Mouse (Mus musculus) liver, embryonic 14.5 days (tissue): ENCODE results near the gene Spp2. TPM values are rescaled to one million over a fixed set of nuclear protein-coding genes. Genes with fewer than 3 reads are reported as not detected.
A peak's percentile ranks its signal among the peaks of the same experiment; 100 is the strongest.

ENCODE experiments used
- ATAC-seq: fragments of 200-750 bp; cut with Nextera tagmentation; 2 replicates; pipeline ENCODE4 v1.8.0; 2017; ENCODE audit warnings: moderate number of reproducible peaks, mild to moderate bottlenecking, moderate library complexity; ENCODE audit not compliant: insufficient read depth
- DNase-seq, 3 experiments: peaks; one replicate each; pipeline ENCODE4 v3.0.0-alpha.2; 2012 to 2013; ENCODE audit warnings: low read depth in 3 of 3, low spot score in 3 of 3
- H3K27ac ChIP-seq: fragments of 300-500 bp; sonication (generic); 2 replicates; pipeline ENCODE4 v1.5.1; 2014; ENCODE audit warnings: moderate library complexity, mild to moderate bottlenecking, control low read depth, inconsistent platforms
- H3K27me3 ChIP-seq: fragments of 300-500 bp; sonication (generic); 2 replicates; pipeline ENCODE4 v1.6.1; 2014; ENCODE audit warnings: mild to moderate bottlenecking, low read length, moderate library complexity; ENCODE audit not compliant: control insufficient read depth, insufficient read depth
- H3K36me3 ChIP-seq: fragments of 300-500 bp; sonication (generic); replicated peaks from 2 replicates; pipeline ENCODE4 v1.6.1; 2014; ENCODE audit warnings: low read depth; ENCODE audit not compliant: control insufficient read depth, insufficient read depth
- H3K4me1 ChIP-seq, 2 experiments: fragments of 200-500 bp in 1 of 2; fragments of 300-500 bp in 1 of 2; sonication (generic) in 1 of 2; replicated peaks; 2 replicates each; pipeline ENCODE4 v1.6.1; 2012 to 2014; ENCODE audit warnings: antibody characterized with exemption in 1 of 2, inconsistent platforms in 1 of 2, low read length in 1 of 2; ENCODE audit not compliant: control insufficient read depth in 2 of 2, insufficient read depth in 2 of 2
- H3K4me2 ChIP-seq: fragments of 300-500 bp; sonication (generic); 2 replicates; pipeline ENCODE4 v1.6.1; 2014; ENCODE audit warnings: low read depth, mild to moderate bottlenecking, control low read depth, moderate library complexity
- H3K4me3 ChIP-seq, 2 experiments: fragments of 200-500 bp in 1 of 2; fragments of 300-500 bp in 1 of 2; sonication (generic) in 1 of 2; 2 replicates each; pipeline ENCODE4 v1.5.1; 2012 to 2014; ENCODE audit warnings: low read depth in 2 of 2, low read length in 2 of 2, mild to moderate bottlenecking in 2 of 2, control low read depth in 1 of 2, inconsistent platforms in 1 of 2, moderate library complexity in 1 of 2; ENCODE audit not compliant: insufficient read depth in 1 of 2
- H3K9ac ChIP-seq: fragments of 300-500 bp; sonication (generic); replicated peaks from 2 replicates; pipeline ENCODE4 v1.6.1; 2014; ENCODE audit warnings: mild to moderate bottlenecking, control low read depth, moderate library complexity
- H3K9me3 ChIP-seq: fragments of 300-500 bp; sonication (generic); 2 replicates; pipeline ENCODE4 v1.6.1; 2016; ENCODE audit warnings: low read length, mixed read lengths; ENCODE audit not compliant: control insufficient read depth
- CTCF ChIP-seq: IDR thresholded peaks from 2 replicates; pipeline ENCODE4 v1.5.1; 2016; ENCODE audit warnings: antibody characterized with exemption, low read depth, control low read depth
- EP300 ChIP-seq: IDR thresholded peaks from 2 replicates; pipeline ENCODE4 v1.6.1; 2016; ENCODE audit warnings: antibody characterized with exemption, low read depth
- WGBS: fragments of 180-500 bp; shearing (Covaris S2); extraction: QIAGEN DNeasy Blood & Tissue Kit; methylation state at CpG from one replicate; pipeline ENCODE4 v1.1.7; 2014; ENCODE audit not compliant: insufficient replicate concordance; 5-methylcytosine and 5-hydroxymethylcytosine counted together
- polyA plus RNA-seq, 2 experiments: library from polyadenylated mRNA; depleted of rRNA in 1 of 2; stranded (reverse) in 1 of 2; unstranded in 1 of 2; fragments of >200 nt; fragmentation: Nextera tagmentation in 1 of 2; extraction: Ambion mirVana in 1 of 2; gene quantifications; 2 replicates each; pipeline versions ENCODE4 v1.2.1 to v1.2.3; 2012 to 2014

Gene Spp2
- polyA plus RNA-seq, 2 experiments: 168 to 329 TPM

DNA sequence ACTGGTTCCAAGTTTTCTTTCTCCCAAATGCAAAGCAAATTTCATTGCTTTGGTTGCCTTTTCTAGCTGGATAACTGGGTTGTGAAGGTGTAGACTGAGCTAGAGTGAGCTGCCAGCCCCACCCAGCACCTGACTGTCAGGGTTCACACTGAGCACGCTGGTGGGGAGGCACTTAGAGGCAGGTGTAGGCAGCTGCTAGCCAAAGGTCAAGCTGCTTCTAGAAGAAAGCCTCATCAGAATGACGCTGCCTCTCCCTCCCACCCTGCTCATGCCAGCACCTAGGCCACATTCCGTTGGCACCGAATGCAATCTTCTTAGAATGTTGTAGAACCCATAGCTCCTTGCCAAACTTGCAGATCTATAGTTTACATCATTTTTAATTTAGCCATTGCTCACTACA, 1.6 kb downstream of the Spp2 start:
- peak overlapping the region in 1 of 2 experiments; percentile 25; a peak in 3 of 4 replicates for H3K4me3 ChIP-seq
- DNase-seq (no peak), ATAC-seq (no peak)
- H3K4me2 ChIP-seq: peak overlapping the region; percentile 46
- H3K36me3 ChIP-seq: no peaks in the 10 kb centered on the region
- H3K27ac ChIP-seq: no peak overlapping the region
- H3K9me3 ChIP-seq: no peaks in the 10 kb centered on the region
- TF ChIP-seq CTCF: no peak
- no peak for TF ChIP-seq EP300
- peaks cover 0 to 8% of the 10 kb centered on the region in 2 experiments; a peak in 2 of 4 replicates for H3K4me1 ChIP-seq
- no peak overlapping the region for H3K9ac ChIP-seq
- H3K27me3 ChIP-seq: no peaks in the 10 kb centered on the region
- WGBS: 58% methylated on average over 4 of the region's 4 CpGs

DNA sequence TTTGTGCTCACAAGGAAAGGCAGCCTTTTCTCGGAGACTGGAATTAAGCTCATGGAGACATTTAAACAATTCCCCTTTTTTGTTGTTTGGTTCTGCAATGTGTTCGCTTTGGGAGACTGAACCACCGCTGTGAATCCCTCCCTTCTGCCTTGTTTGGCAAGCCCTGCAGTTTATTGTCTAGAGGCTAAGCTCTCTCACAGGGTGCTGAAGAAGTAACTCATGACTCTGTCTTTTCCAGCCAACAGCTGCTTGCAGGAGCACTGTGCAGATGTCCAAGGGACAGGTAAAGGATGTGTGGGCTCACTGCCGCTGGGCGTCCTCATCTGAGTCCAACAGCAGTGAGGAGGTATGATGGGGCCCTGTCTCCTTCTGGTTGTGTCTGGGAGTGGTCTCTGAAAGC, 5.3 kb downstream of the Spp2 start:
- H3K4me3 ChIP-seq: no peak overlapping the region
- no peaks in the 10 kb centered on the region for H3K9me3 ChIP-seq
- no peak for ATAC-seq
- DNase-seq: no peak
- no peak overlapping the region for H3K9ac ChIP-seq
- 72% methylated on average over 5 of the region's 5 CpGs for WGBS
- no peak for TF ChIP-seq EP300
- no peak for TF ChIP-seq CTCF
- H3K36me3 ChIP-seq: no peaks in the 10 kb centered on the region
- H3K27me3 ChIP-seq: no peaks in the 10 kb centered on the region
- H3K4me2 ChIP-seq: no peak overlapping the region
- H3K27ac ChIP-seq: no peak overlapping the region
- no peaks in the 10 kb centered on the region for H3K4me1 ChIP-seq

DNA sequence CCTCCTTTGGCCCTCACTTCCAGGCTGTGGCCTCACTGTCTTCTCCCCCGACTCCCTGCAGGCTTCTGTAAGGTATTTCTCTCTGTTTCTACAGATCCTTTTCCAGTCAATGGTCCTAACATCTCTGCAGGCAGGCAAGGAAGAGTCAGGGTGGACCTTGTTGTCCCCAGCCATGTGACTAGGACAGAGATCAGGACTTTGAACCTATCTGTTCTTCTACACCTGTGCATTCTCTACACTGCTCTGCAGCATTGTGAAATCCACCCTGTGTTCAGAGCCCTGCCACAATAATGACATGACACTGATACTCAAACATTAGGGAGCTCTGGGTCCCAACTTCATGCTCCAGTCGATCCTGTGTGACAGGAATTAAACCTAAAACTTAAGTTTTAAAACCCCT, 12.2 kb downstream of the Spp2 start:
- Histone ChIP-seq H3K9me3 (no peaks in the 10 kb centered on the region), H3K9ac (no peak overlapping the region), H3K27ac (no peak overlapping the region), H3K27me3 (no peaks in the 10 kb centered on the region), H3K4me2 (no peak overlapping the region), H3K4me1 (no peaks in the 10 kb centered on the region), H3K4me3 (no peak overlapping the region), H3K36me3 (no peaks in the 10 kb centered on the region)
- WGBS: 43% methylated on average over 2 of the region's 2 CpGs
- DNase-seq: peak; percentile 14 to 22 (median 17)
- peak; percentile 71; the same call in 1 of the 2 replicates for ATAC-seq
- TF ChIP-seq EP300: no peak
- no peak for TF ChIP-seq CTCF

DNA sequence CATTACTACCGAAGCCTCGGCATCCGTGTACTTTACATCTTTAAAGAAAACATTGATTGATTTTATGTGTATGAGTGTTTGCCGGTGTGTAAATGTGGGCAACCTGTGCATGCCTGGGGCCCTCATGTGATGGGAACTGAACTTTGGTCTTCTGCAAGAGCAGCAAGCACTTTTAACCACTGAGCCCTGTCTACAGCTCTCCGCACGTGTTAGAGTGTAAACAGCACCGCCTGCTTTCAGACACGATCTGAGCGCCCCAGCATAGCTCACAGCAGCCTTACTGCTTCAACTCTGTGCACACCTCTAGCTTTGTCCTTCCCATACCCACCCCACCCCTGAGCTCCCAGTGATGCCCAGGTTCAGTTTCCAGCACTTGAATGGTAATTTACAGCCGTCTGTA, 15.3 kb downstream of the Spp2 start:
- H3K9ac ChIP-seq: no peak overlapping the region

DNA sequence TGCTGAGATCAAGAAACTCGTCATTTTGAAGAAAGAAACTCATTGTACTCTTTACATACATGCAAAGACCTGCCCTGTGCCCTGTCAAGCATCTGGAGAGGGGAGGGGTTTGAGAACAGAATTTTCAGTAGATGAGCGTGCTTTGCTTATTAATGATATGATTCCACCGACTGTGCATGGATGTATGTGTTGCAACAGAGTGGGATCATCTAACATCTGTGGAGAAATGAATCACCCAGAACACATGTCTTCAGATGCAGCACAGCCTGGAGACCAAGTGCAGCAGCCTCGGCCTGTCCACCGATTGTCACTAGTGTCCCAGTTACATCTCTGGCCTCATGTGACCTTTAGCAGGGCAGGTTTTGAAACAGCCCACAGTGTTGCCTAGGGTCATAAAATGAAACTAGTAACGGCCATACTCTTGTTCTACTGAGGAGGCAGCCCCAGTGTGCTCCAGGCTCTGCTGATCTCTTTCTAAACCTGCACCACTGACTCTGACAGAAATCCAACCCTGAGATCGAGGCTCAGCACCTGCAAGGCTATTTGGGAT, 16.2 kb downstream of the Spp2 start:
- Histone ChIP-seq H3K36me3 (no peaks in the 10 kb centered on the region), H3K27ac (no peak overlapping the region), H3K4me3 (no peak overlapping the region), H3K9ac (no peak overlapping the region), H3K27me3 (no peaks in the 10 kb centered on the region), H3K4me1 (no peaks in the 10 kb centered on the region), H3K9me3 (no peaks in the 10 kb centered on the region), H3K4me2 (no peak overlapping the region)
- DNase-seq (no peak), ATAC-seq (no peak)
- 54% methylated on average over 7 of the region's 7 CpGs for WGBS
- TF ChIP-seq CTCF (no peak), EP300 (no peak)

More for the DNA sequence above, 15.3 kb downstream of the Spp2 start:
- H3K36me3 ChIP-seq: no peaks in the 10 kb centered on the region
- H3K4me2 ChIP-seq: no peak overlapping the region
- 65% methylated on average over 10 of the region's 10 CpGs for WGBS
- H3K4me3 ChIP-seq: no peak overlapping the region
- H3K27ac ChIP-seq: no peak overlapping the region
- H3K9me3 ChIP-seq: no peaks in the 10 kb centered on the region
- no peaks in the 10 kb centered on the region for H3K4me1 ChIP-seq
- DNase-seq: no peak
- TF ChIP-seq EP300 (no peak), CTCF (no peak)
- no peaks in the 10 kb centered on the region for H3K27me3 ChIP-seq
- no peak for ATAC-seq
